Mouse (Mus musculus): Measurements from ENCODE around the gene Psmd7.

- TF ChIP-seq CTCF (conservative IDR thresholded peaks at IDR 0.05; ENCODE audit: insufficient read depth, insufficient read length, low read depth, low read length) (peak; percentile 82), POLR2A (IDR thresholded peaks at IDR 0.05; ENCODE audit: low read depth, low read length) (no peak)
These were observed 15.8 kb downstream of the Psmd7 start for GRCm38 (mm10) chr8:107572497-107572896.

All from kidney, adult 2 months (tissue).